Mouse (Mus musculus) G1E (cell line): ENCODE measurements at regions not wholly inside any gene's neighbourhood (a gene's known extent, or its start where the extent isn't known, plus 50 kb on each side); places are given as distances from the start of the nearest gene placed in this dataset.

Experiments
- ATAC-seq: 2 replicates; pipeline ENCODE4 v1.8.0; 2016; ENCODE audit warnings: mild to moderate bottlenecking; ENCODE audit not compliant: insufficient number of reproducible peaks, poor library complexity, low FRiP score, severe bottlenecking; ENCODE audit errors: extremely low read depth
- DNase-seq: peaks from one replicate; pipeline ENCODE4 v3.0.0; 2012; ENCODE audit warnings: low spot score
- H3K27me3 ChIP-seq: 2 replicates; pipeline ENCODE4 v1.6.1; 2012; ENCODE audit warnings: mild to moderate bottlenecking, low read length, inconsistent platforms; ENCODE audit not compliant: insufficient read depth
- H3K36me3 ChIP-seq: replicated peaks from 2 replicates; pipeline ENCODE3; 2012; ENCODE audit warnings: mild to moderate bottlenecking, inconsistent platforms
- H3K4me1 ChIP-seq: 2 replicates; pipeline ENCODE4 v1.6.1; 2012; ENCODE audit warnings: low read depth, low read length, inconsistent platforms, mixed read lengths; ENCODE audit not compliant: insufficient read depth
- H3K4me3 ChIP-seq: 2 replicates; pipeline ENCODE4 v1.5.1; 2012; ENCODE audit warnings: low read depth, mild to moderate bottlenecking, inconsistent platforms, low read length, moderate library complexity, mixed read lengths
- H3K9me3 ChIP-seq: replicated peaks from 2 replicates; pipeline ENCODE4 v1.6.1; 2012; ENCODE audit warnings: inconsistent platforms
- CTCF ChIP-seq: IDR thresholded peaks from 2 replicates; pipeline ENCODE4 v1.5.1; 2012; ENCODE audit warnings: low read depth, low read length, inconsistent platforms, mixed read lengths
- GATA1 ChIP-seq: IDR thresholded peaks from 2 replicates; pipeline ENCODE4 v1.6.1; 2012; ENCODE audit warnings: borderline replicate concordance, low read length, inconsistent platforms, mixed read lengths
- GATA2 ChIP-seq: IDR thresholded peaks from 2 replicates; pipeline ENCODE4 v1.6.1; 2012; ENCODE audit warnings: low read depth, low read length, inconsistent platforms, borderline replicate concordance
- POLR2AphosphoS5 ChIP-seq: IDR thresholded peaks from 2 replicates; pipeline ENCODE4 v1.6.1; 2012; ENCODE audit warnings: low read depth, low read length, inconsistent platforms; ENCODE audit not compliant: insufficient replicate concordance
- TAL1 ChIP-seq: conservative IDR thresholded peaks from 2 replicates; pipeline ENCODE4 v1.6.1; 2012; ENCODE audit warnings: low read depth, low read length, inconsistent platforms, mixed read lengths

GRCm38 (mm10) chr17:83978858-83979470 is 131.2 kb upstream of the Haao start:
- H3K27me3 ChIP-seq, result peaks cover 7% of the 10 kb centered on the region; the same call in 1 of the 2 replicates
- TF ChIP-seq TAL1 (no peak), CTCF (no peak), GATA1 (no peak)
- ATAC-seq (no peak), DNase-seq (no peak)
- no peak overlapping the region for H3K4me3 ChIP-seq
- H3K36me3 ChIP-seq, result no peaks in the 10 kb centered on the region
- H3K9me3 ChIP-seq, result no peaks in the 10 kb centered on the region
- peaks cover 44% of the 10 kb centered on the region for H3K4me1 ChIP-seq

- Histone ChIP-seq H3K9me3 (no peaks in the 10 kb centered on the region), H3K4me3 (no peak overlapping the region), H3K4me1 (peaks cover 53% of the 10 kb centered on the region), H3K27me3 (peaks cover 6% of the 10 kb centered on the region; the same call in 1 of the 2 replicates), H3K36me3 (no peaks in the 10 kb centered on the region)
- no peak for TF ChIP-seq TAL1
- TF ChIP-seq CTCF, result no peak
- no peak for DNase-seq
- ATAC-seq, result no peak
Measured at GRCm38 (mm10) chr17:83977725-83978124, 130.0 kb upstream of the Haao start.

GRCm38 (mm10) chr17:83975813-83976212 is 128.1 kb upstream of the Haao start:
- no peak for ATAC-seq
- Histone ChIP-seq H3K4me1 (peaks cover 67% of the 10 kb centered on the region), H3K4me3 (no peak overlapping the region), H3K9me3 (no peaks in the 10 kb centered on the region), H3K36me3 (no peaks in the 10 kb centered on the region), H3K27me3 (peaks cover 3% of the 10 kb centered on the region; the same call in 1 of the 2 replicates)
- DNase-seq, result no peak
- TF ChIP-seq CTCF, result no peak
- no peak for TF ChIP-seq GATA2
- TF ChIP-seq POLR2AphosphoS5, result no peak

DNA sequence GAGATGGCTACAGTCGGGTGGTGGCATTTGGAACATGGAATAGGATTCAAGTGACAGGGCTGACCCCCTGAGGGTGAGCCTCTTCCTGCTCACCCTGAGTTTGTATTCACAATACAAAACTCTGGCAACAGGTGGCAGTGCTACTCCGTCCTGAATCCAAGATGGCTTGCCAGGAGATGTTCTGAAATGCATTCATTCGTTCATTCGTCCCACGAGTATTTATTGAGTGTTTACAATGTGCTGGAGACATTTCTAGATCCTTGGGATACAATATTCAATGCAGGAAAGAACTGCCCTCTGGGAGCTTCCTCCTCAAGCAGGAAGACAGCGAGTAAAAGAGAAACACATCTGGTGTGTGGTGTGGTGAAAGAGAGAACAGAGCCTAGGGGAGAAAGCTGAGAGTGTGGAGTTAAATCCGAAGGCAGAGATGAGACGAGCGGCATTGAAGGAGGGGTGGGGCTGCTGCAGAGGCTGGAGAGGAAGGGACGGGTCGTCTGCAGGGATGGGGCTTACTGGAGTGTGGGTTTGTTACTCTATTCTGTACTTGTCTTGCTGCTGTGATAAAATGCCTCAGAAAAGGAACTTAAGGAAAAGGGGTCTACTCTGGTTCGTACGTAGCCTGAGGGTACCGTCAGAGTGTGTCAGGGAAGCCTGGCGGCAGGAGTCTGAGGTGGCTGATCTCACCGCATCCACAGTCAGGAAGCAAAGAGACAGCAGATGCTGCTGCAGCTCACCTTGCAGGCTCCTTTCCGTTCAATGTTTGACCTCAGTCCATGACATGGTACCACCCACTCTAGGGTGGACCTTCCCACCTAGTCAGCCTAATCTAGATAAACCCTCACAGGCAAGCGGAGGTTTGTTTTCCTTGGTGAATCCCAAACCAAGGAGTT is 125.9 kb upstream of the Haao start:
- no peaks in the 10 kb centered on the region for H3K36me3 ChIP-seq
- peak; percentile 45 for ATAC-seq
- no peaks in the 10 kb centered on the region for H3K9me3 ChIP-seq
- H3K4me1 ChIP-seq, result peaks cover 73% of the 10 kb centered on the region
- H3K4me3 ChIP-seq, result peak overlapping the region; percentile 21; the same call in 1 of the 2 replicates
- TF ChIP-seq CTCF, result peak; percentile 38; the same call in 1 of the 2 replicates
- TF ChIP-seq GATA1, result no peak
- peak; percentile 49 for DNase-seq
- H3K27me3 ChIP-seq, result no peaks in the 10 kb centered on the region

DNA sequence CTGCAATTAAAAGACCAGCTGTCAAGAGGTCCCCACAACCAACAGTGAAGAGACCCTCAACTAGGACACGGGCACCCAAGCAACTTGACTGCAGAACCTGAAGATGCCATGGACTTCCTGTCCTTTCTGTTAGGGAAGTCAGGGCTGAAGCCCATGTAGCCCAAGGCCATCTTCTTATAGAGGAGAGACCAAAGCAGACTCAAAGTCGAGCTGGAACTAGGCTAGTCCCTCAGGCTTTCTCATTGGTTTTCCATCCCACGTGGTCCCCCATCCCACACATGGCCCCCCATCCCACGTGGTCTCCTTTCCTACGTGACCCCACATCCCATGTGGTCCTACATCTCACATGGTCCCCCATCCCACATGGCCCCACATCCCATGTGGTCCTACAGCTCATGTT is 125.1 kb upstream of the Haao start:
- H3K4me1 ChIP-seq, result peaks cover 78% of the 10 kb centered on the region
- DNase-seq (no peak), ATAC-seq (no peak)
- TF ChIP-seq CTCF (no peak), TAL1 (no peak), GATA1 (no peak), POLR2AphosphoS5 (no peak), GATA2 (no peak)
- no peaks in the 10 kb centered on the region for H3K9me3 ChIP-seq
- H3K36me3 ChIP-seq, result no peaks in the 10 kb centered on the region
- no peaks in the 10 kb centered on the region for H3K27me3 ChIP-seq
- H3K4me3 ChIP-seq, result no peak overlapping the region

GRCm38 (mm10) chr17:83972470-83972869 is 124.7 kb upstream of the Haao start:
- peaks cover 80% of the 10 kb centered on the region for H3K4me1 ChIP-seq
- no peak overlapping the region for H3K4me3 ChIP-seq
- TF ChIP-seq POLR2AphosphoS5 (no peak), GATA2 (no peak), GATA1 (no peak), TAL1 (no peak), CTCF (no peak)
- ATAC-seq (no peak), DNase-seq (no peak)
- no peaks in the 10 kb centered on the region for H3K36me3 ChIP-seq
- H3K27me3 ChIP-seq, result no peaks in the 10 kb centered on the region
- no peaks in the 10 kb centered on the region for H3K9me3 ChIP-seq

- DNase-seq (no peak), ATAC-seq (no peak)
- Histone ChIP-seq H3K27me3 (no peaks in the 10 kb centered on the region), H3K4me1 (peaks cover 80% of the 10 kb centered on the region), H3K4me3 (no peak overlapping the region), H3K9me3 (no peaks in the 10 kb centered on the region), H3K36me3 (no peaks in the 10 kb centered on the region)
- TF ChIP-seq GATA2 (no peak), CTCF (no peak), GATA1 (no peak), TAL1 (no peak), POLR2AphosphoS5 (no peak)
Measured at GRCm38 (mm10) chr17:83972026-83972425, 124.3 kb upstream of the Haao start.
